Mouse (Mus musculus): ENCODE results near the gene Mccc1. TPM values are rescaled to one million over a fixed set of nuclear protein-coding genes. Genes with fewer than 3 reads are reported as not detected.

The Mccc1 gene
- polyA plus RNA-seq, 1 experiment, result 3.6 TPM

DNA sequence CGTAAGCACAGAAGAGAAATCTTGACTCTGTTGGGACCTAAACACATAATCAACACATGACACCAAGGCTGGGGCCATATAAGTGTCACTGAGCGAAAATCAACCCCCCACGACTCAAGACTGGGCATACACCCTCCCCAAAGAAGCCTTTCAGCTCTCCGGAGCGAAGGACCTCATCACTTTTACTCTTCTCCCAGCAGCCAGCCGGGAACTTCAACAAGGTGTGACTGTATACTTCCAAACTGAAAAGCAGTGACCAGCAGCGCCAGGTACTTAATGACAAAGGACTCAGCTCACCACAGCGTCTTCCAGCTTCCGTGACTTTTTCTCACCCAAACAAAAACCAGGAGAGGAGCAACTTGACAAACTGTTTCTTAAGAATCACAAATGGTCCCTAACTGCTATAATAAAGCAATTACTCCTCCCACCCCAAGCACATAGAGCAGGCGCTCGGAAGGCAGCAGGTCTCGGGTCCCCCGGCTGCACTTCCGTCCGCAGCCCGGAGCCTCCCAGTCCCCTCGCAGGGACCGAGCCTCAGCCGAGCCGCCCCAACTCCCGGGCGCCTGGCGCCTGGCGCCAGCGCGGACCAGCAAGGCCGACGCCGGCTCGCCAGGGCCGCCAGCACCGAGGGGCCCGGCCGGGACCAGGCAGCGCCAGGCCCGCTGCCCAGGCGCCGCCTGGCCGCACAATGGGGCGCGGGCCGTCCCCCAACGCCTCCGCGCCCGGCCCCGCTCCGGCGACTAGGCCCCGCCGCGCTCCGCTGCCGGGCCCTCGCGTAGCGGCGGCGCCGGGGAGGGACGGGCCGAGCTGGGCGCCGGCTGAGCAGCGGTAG, 68.4 kb downstream of the Mccc1 start:
- peak overlapping the region; percentile 93 for H3K4me3 ChIP-seq (ENCODE audit: control insufficient read depth, low read depth, low read length)

GRCm38 (mm10) chr3:35931359-35931758, 69.1 kb downstream of the Mccc1 start:
- peak overlapping the region; percentile 93 for H3K4me3 ChIP-seq (ENCODE audit: control insufficient read depth, low read depth, low read length)
- H3K36me3 ChIP-seq (ENCODE audit: control insufficient read depth, insufficient read depth, low read length), result no peaks in the 10 kb centered on the region
- no peaks in the 10 kb centered on the region for H3K27me3 ChIP-seq (ENCODE audit: control insufficient read depth, insufficient read depth, low read length)
- peaks cover 2% of the 10 kb centered on the region for H3K4me1 ChIP-seq (ENCODE audit: control insufficient read depth, insufficient read depth, low read length)
- no peak overlapping the region; the same call in 1 of the 2 replicates for H3K27ac ChIP-seq (ENCODE audit: control insufficient read depth, insufficient read depth, low read depth, low read length)
- TF ChIP-seq CTCF (IDR thresholded peaks at IDR 0.05; ENCODE audit: control insufficient read depth, insufficient read depth, insufficient replicate concordance, low read depth, low read length), result no peak
- no peak for TF ChIP-seq POLR2A (IDR thresholded peaks at IDR 0.05; ENCODE audit: control insufficient read depth, low read depth, low read length)

More for the DNA sequence above, 68.4 kb downstream of the Mccc1 start:
- H3K27ac ChIP-seq (ENCODE audit: control insufficient read depth, insufficient read depth, low read depth, low read length), result peak overlapping the region; percentile 87
- TF ChIP-seq CTCF (IDR thresholded peaks at IDR 0.05; ENCODE audit: control insufficient read depth, insufficient read depth, insufficient replicate concordance, low read depth, low read length) (no peak), POLR2A (IDR thresholded peaks at IDR 0.05; ENCODE audit: control insufficient read depth, low read depth, low read length) (no peak)
- peaks cover 2% of the 10 kb centered on the region for H3K4me1 ChIP-seq (ENCODE audit: control insufficient read depth, insufficient read depth, low read length)
- H3K27me3 ChIP-seq (ENCODE audit: control insufficient read depth, insufficient read depth, low read length), result no peaks in the 10 kb centered on the region
- H3K36me3 ChIP-seq (ENCODE audit: control insufficient read depth, insufficient read depth, low read length), result no peaks in the 10 kb centered on the region

DNA sequence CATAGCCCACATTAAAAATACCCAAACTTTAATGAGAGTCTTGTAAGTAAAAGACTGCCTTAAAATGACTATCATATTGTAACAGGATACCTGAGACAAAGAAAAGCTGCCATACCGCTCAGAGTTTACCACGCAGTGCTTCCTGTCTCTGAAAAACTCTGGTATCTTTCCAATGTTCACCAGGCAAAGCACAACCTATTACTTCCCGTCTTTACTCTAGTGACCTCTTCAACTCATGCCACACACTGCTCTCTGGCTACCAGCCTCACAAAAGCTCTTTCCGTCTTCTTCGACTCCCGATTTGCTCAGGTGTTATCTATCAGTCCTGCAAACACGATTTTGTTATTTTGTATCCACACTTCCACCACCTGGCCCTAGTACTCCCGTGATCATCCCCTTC, 70.6 kb downstream of the Mccc1 start:
- peak overlapping the region; percentile 37; the same call in 1 of the 2 replicates for H3K4me3 ChIP-seq (ENCODE audit: control insufficient read depth, low read depth, low read length)
- TF ChIP-seq POLR2A (IDR thresholded peaks at IDR 0.05; ENCODE audit: control insufficient read depth, low read depth, low read length), result no peak
- no peak for TF ChIP-seq CTCF (IDR thresholded peaks at IDR 0.05; ENCODE audit: control insufficient read depth, insufficient read depth, insufficient replicate concordance, low read depth, low read length)
- H3K36me3 ChIP-seq (ENCODE audit: control insufficient read depth, insufficient read depth, low read length), result no peaks in the 10 kb centered on the region
- no peaks in the 10 kb centered on the region for H3K27me3 ChIP-seq (ENCODE audit: control insufficient read depth, insufficient read depth, low read length)
- peak overlapping the region; percentile 44; the same call in 1 of the 2 replicates for H3K27ac ChIP-seq (ENCODE audit: control insufficient read depth, insufficient read depth, low read depth, low read length)
- peaks cover 2% of the 10 kb centered on the region for H3K4me1 ChIP-seq (ENCODE audit: control insufficient read depth, insufficient read depth, low read length)

- Histone ChIP-seq H3K27me3 (ENCODE audit: control insufficient read depth, insufficient read depth, low read length) (no peaks in the 10 kb centered on the region), H3K36me3 (ENCODE audit: control insufficient read depth, insufficient read depth, low read length) (no peaks in the 10 kb centered on the region), H3K27ac (ENCODE audit: control insufficient read depth, insufficient read depth, low read depth, low read length) (no peak overlapping the region), H3K4me3 (ENCODE audit: control insufficient read depth, low read depth, low read length) (no peak overlapping the region), H3K4me1 (ENCODE audit: control insufficient read depth, insufficient read depth, low read length) (peaks cover 2% of the 10 kb centered on the region)
- TF ChIP-seq CTCF (IDR thresholded peaks at IDR 0.05; ENCODE audit: control insufficient read depth, insufficient read depth, insufficient replicate concordance, low read depth, low read length), result no peak
- TF ChIP-seq POLR2A (IDR thresholded peaks at IDR 0.05; ENCODE audit: control insufficient read depth, low read depth, low read length), result no peak
Observed at GRCm38 (mm10) chr3:35929406-35929805, 71.1 kb downstream of the Mccc1 start.

- no peaks in the 10 kb centered on the region for H3K36me3 ChIP-seq (ENCODE audit: control insufficient read depth, insufficient read depth, low read length)
- no peaks in the 10 kb centered on the region for H3K27me3 ChIP-seq (ENCODE audit: control insufficient read depth, insufficient read depth, low read length)
- no peak overlapping the region for H3K27ac ChIP-seq (ENCODE audit: control insufficient read depth, insufficient read depth, low read depth, low read length)
- no peak for TF ChIP-seq POLR2A (IDR thresholded peaks at IDR 0.05; ENCODE audit: control insufficient read depth, low read depth, low read length)
- no peak for TF ChIP-seq CTCF (IDR thresholded peaks at IDR 0.05; ENCODE audit: control insufficient read depth, insufficient read depth, insufficient replicate concordance, low read depth, low read length)
- no peak overlapping the region for H3K4me3 ChIP-seq (ENCODE audit: control insufficient read depth, low read depth, low read length)
- H3K4me1 ChIP-seq (ENCODE audit: control insufficient read depth, insufficient read depth, low read length), result no peaks in the 10 kb centered on the region
Observed at GRCm38 (mm10) chr3:35925852-35926251, 74.6 kb downstream of the Mccc1 start.

DNA sequence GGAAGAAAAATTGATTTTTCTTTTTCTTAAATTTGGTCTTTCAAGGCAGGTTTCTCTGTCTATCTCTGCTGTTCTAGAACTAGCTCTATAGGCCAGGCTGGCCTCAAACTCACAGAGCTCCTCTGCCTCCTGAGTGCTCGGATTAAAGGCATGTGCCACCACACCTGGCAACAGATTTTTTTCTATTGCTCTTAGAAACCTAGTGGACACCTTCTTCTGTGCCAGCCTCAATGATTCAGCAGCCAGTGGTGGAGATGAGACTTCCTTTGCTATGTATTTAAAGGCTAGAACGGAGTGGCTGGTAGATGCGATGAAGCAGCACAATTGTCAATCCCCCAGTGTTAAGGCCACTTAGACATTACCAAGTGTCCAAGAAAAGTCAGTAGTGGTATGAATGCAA, 76.5 kb downstream of the Mccc1 start:
- Histone ChIP-seq H3K36me3 (ENCODE audit: control insufficient read depth, insufficient read depth, low read length) (no peaks in the 10 kb centered on the region), H3K27me3 (ENCODE audit: control insufficient read depth, insufficient read depth, low read length) (no peaks in the 10 kb centered on the region), H3K27ac (ENCODE audit: control insufficient read depth, insufficient read depth, low read depth, low read length) (no peak overlapping the region), H3K4me3 (ENCODE audit: control insufficient read depth, low read depth, low read length) (no peak overlapping the region), H3K4me1 (ENCODE audit: control insufficient read depth, insufficient read depth, low read length) (no peaks in the 10 kb centered on the region)
- TF ChIP-seq CTCF (IDR thresholded peaks at IDR 0.05; ENCODE audit: control insufficient read depth, insufficient read depth, insufficient replicate concordance, low read depth, low read length) (no peak), POLR2A (IDR thresholded peaks at IDR 0.05; ENCODE audit: control insufficient read depth, low read depth, low read length) (no peak)

DNA sequence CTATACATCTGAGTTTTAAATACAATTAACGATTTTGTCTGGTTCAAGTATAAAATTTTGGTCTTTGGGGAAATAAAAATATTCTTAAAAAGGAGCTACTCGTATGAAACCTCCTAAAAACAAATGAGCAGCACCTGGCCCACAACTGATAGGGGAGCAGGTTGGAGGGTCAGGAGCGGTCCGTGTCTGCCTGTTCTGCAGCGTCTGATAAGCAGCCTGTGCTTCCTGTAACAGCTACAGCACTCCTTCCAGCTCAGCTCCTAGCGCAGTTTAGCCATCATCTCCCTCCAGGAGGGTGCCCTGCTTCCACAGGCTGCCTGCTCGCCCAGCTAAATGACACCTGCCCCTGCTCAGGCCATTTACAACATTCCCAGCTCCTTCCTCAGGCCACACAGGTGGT, 77.0 kb downstream of the Mccc1 start:
- peak overlapping the region; percentile 34; the same call in 1 of the 2 replicates for H3K27ac ChIP-seq (ENCODE audit: control insufficient read depth, insufficient read depth, low read depth, low read length)
- no peaks in the 10 kb centered on the region for H3K4me1 ChIP-seq (ENCODE audit: control insufficient read depth, insufficient read depth, low read length)
- H3K4me3 ChIP-seq (ENCODE audit: control insufficient read depth, low read depth, low read length), result no peak overlapping the region
- H3K27me3 ChIP-seq (ENCODE audit: control insufficient read depth, insufficient read depth, low read length), result no peaks in the 10 kb centered on the region
- no peak for TF ChIP-seq CTCF (IDR thresholded peaks at IDR 0.05; ENCODE audit: control insufficient read depth, insufficient read depth, insufficient replicate concordance, low read depth, low read length)
- no peak for TF ChIP-seq POLR2A (IDR thresholded peaks at IDR 0.05; ENCODE audit: control insufficient read depth, low read depth, low read length)
- no peaks in the 10 kb centered on the region for H3K36me3 ChIP-seq (ENCODE audit: control insufficient read depth, insufficient read depth, low read length)
